Mouse (Mus musculus): ENCODE measurements around the gene Olfr1508. TPM values are rescaled to one million over a fixed set of nuclear protein-coding genes. Genes with fewer than 3 reads are reported as not detected.
"Not testable (repeated sequence)": the region's sequence is repeated elsewhere in the genome, so short reads cannot be mapped to it uniquely, and the experiment has no call there.

Olfr1508 gene
- total RNA-seq (2021), result not detected
- long read RNA-seq, result 0 reads

GRCm38 (mm10) chr14:52467395-52467794 lies at the start of gene Olfr1508:
Gene Olfr1508 (minus strand): TSS chr14:52467495.
- no peak for DNase-seq (ENCODE audit: low spot score in 2 of 2)

- no peak for DNase-seq (ENCODE audit: low spot score in 2 of 2)
Measured at GRCm38 (mm10) chr14:52495516-52495915, 28.2 kb upstream of the Olfr1508 start, which contains the start of gene Olfr1507. Gene Olfr1507 (minus strand): TSS chr14:52495749.

- no peak for DNase-seq (ENCODE audit: low spot score in 2 of 2)
Measured at GRCm38 (mm10) chr14:52465738-52466137, 1.6 kb downstream of the Olfr1508 start.

GRCm38 (mm10) chr14:52461928-52462327 lies 5.4 kb downstream of the Olfr1508 start:
- no peak for DNase-seq (ENCODE audit: low spot score in 2 of 2)

GRCm38 (mm10) chr14:52451138-52451537 lies 16.2 kb downstream of the Olfr1508 start:
- DNase-seq (ENCODE audit: low spot score in 2 of 2), result no peak

GRCm38 (mm10) chr14:52442690-52443089 lies 24.6 kb downstream of the Olfr1508 start, which contains the start of gene Olfr1509:
Gene Olfr1509 (plus strand): TSS chr14:52442990.
- no peak for DNase-seq (ENCODE audit: low spot score in 2 of 2)

- DNase-seq (ENCODE audit: low spot score in 2 of 2), result no peak
Measured at GRCm38 (mm10) chr14:52427686-52428085, 39.6 kb downstream of the Olfr1508 start.

- DNase-seq (ENCODE audit: low spot score in 2 of 2), result no peak
Measured at GRCm38 (mm10) chr14:52414273-52414672, 53.0 kb downstream of the Olfr1508 start, which contains the start of gene Olfr1510. Gene Olfr1510 (minus strand): TSS chr14:52414373.

- not testable (repeated sequence) for DNase-seq (ENCODE audit: low spot score in 2 of 2)
Measured at GRCm38 (mm10) chr14:52410142-52410919, 57.0 kb downstream of the Olfr1508 start.

Other genes with a start within 250 kb of the Olfr1508 start
- 100 to 1,000 TPM; 109 to 117 TPM for gene Chd8, start 209.7 kb downstream of the Olfr1508 start, total RNA-seq (2021)
- gene Tox4, start 188.3 kb downstream of the Olfr1508 start, total RNA-seq (2021), result 10 to 100 TPM; 58.4 to 67.1 TPM
- 10 to 100 TPM; 35.0 to 37.3 TPM for gene Rab2b, start 187.9 kb downstream of the Olfr1508 start, total RNA-seq (2021)
- 10 to 100 TPM; 39.2 to 43.1 TPM for gene Mettl3, start 162.4 kb downstream of the Olfr1508 start, total RNA-seq (2021)
- 10 to 100 TPM; 45.0 to 48.4 TPM for gene Sall2, start 138.7 kb downstream of the Olfr1508 start, total RNA-seq (2021)
- gene Olfr1513, start 111.1 kb downstream of the Olfr1508 start, total RNA-seq (2021), result not detected
- gene Olfr1512, start 88.3 kb downstream of the Olfr1508 start, total RNA-seq (2021), result not detected
- not detected for gene Olfr1511, start 70.1 kb downstream of the Olfr1508 start, total RNA-seq (2021)
- not detected for gene Olfr1510, start 53.1 kb downstream of the Olfr1508 start, total RNA-seq (2021)
- gene Olfr1509, start 24.5 kb downstream of the Olfr1508 start, total RNA-seq (2021), result not detected
- gene Olfr1507, start 28.3 kb upstream of the Olfr1508 start, total RNA-seq (2021), result under 1 TPM in 1 of 2 experiments, not detected in 1; 0.45 TPM

Data from layer of hippocampus, adult 18-20 months (tissue).